Mouse (Mus musculus): Measurements from ENCODE around the gene Galnt10.
"Not testable (repeated sequence)": the region's sequence is repeated elsewhere in the genome, so short reads cannot be mapped to it uniquely, and the experiment has no call there.

The Galnt10 gene

DNA sequence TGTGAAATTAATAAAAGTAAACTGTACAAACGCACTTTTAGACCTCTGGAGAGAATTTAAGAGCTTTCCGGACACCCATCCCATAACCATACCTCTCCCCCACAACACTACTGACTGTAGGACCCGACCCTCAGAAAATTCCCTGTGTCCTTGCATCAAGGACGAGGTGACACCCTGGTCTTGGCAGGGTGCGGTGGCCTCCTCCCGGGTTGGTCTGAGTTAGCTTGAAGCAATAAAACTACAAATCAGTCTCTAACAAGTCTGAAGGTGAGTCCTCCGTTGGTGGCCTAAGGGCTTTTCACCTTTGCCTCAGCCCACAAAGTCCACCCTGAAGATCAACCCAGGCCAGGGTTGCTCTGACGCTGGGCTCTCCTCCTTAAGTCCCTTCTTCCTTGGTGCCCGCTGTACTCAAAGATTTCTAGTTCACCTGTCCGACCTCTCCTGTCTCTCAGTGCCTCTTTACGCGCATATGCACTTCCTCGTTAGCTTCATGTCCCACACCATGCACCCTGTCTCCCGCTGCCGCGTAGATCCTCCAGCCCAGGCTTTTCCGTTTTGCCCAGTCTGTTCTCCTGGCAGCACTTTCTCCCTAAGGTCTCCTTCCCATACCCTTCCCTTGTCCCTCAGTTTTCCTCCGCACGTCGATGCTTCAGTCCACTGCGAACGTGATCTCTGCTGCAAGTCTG is 155.2 kb downstream of the Galnt10 start:
- DNase-seq = no peak

DNA sequence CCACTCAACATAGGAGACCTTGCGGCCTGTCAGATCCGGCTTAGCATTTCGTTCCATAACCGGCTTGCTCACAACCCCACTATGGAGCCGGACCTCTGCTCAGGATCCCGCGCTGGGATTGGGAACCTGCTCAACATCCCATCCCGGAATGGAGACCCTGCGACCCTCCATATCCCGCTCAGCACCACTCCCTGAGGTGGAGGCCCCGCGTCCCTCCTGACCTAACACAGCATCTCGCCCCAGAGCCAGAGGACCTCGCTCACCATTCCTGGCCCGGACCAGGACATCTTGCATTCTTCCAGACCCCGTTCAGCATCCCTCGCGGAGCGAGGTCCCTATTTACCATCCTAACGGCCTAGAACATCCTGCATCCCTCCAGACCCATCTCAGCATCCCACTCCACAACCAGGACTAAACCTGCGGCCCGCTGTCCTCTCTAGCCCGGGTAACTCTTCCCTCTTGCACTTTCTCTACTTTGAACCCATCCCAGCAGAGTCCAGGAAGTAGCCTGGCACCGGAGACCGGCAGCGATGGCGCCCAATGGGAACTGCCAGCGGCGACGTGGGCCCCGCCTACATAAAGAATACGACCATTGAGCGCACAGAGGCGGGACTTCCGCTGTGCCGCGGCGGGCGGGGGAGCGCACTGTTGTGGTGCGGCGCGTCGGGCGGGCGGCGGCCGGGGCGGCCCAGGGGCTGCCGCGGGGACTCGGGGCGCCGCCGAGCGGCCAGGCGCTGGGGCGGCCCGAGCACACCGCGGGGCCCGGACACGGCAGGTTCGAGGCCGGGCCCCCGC is 155.9 kb downstream of the Galnt10 start, which contains the start of gene Sap30l:
Gene Sap30l (plus strand): TSS at position 667 of the 795 bp plus-strand sequence.
- DNase-seq = peak; percentile 98

DNA sequence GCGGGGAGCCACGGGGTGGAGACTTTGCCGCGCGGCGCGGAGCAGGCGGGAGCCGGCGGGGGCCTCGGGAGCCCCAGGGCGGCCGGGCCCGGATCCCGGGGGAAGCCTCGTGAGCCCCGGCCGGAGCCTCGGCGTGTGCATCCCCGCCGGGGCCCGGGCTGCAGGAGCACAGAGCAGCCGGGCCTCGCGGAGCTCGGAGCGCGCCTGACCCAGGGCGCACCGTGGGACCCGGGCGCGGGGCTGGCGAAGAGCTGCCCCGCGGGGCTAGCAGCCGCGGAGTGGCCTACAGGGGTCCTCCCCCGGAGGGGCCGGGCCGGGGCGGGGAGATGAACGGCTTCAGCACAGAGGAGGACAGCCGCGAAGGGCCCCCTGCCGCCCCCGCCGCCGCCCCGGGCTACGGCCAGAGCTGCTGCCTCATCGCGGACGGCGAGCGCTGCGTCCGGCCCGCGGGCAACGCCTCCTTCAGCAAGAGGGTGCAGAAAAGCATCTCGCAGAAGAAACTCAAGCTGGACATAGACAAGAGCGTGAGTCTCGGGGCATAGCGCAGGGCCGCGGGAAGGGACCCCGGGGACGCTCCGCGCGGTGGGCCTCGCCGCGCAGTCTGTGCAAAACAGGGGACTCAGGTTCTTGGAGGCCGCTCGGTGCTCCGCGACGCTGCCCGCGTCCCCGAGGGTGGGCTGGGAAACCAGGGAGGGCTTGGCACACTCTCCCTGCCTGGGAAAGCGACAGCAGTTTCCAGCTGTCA is 156.7 kb downstream of the Galnt10 start:
- DNase-seq = peak; percentile 78

DNA sequence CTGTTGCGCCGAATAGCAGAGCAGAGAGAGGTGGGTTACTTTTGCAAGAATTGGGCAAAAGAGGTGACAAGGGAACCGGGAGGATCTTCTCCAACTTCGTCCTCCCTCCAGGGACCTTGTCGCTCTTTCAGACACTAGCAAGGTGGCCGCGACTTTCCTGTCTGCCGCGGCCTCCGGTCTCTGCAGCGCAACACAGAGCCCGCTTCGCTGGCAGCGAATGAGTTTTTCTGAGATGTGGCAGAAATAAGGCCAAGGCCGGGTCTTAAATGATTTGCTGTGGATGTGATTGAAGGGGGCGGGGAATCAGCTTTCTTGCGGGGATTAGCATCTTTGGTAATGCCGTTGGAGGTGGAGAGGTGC is 157.2 kb downstream of the Galnt10 start:
- no peak for DNase-seq

DNA sequence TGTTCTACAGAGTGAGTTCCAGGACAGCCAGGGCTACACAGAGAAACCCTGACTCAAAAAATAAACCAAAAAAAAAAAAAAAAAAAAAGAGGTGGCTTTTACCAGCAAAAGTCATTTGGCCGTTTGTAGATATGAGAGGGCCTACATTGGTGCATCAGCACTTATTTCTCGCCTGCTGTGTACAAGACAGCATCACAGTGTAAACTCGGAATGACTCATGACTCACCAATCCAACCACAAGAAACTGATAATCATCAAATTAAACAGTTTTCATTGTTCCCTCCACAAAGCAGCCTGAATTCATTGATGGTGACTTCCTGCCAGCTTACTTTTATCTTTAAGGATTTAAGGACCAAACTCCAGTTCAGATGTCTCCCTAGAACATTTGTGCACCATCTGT is 159.8 kb downstream of the Galnt10 start:
- no peak for DNase-seq

DNA sequence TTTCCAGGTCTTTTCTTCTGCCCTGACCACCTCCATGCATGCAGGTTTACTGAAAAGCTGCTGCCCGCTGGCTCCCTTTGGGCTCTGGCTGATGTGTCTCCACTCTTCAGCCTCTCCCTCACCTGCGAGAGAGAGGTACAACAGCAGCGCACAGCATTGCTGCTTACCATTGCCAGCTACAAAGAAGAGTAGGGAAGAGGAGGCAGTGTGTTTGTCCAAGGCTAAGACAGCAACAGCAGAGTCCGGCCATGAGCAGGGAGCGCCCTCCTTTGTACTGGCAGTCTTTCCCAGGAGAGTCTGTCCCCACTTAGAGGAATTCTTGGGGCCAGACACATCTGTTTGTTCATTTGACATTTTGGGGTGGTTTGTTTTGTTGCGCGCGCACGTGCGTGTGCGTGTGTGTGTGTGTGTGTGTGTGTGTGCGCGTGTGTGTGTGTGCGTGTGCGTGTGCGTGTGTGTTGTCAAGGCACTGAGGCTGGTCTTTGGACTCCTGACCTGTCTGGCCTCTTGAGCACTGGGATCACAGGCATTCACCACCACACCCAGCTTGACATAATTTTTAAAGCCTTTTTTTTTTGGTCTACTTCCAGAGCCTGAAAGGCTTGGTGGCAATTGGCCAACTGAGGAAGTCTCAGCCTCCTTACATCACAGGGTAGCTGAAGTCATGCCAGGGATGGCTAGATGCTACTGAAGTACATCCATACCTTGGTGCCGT is 163.9 kb downstream of the Galnt10 start:
- DNase-seq = no peak

DNA sequence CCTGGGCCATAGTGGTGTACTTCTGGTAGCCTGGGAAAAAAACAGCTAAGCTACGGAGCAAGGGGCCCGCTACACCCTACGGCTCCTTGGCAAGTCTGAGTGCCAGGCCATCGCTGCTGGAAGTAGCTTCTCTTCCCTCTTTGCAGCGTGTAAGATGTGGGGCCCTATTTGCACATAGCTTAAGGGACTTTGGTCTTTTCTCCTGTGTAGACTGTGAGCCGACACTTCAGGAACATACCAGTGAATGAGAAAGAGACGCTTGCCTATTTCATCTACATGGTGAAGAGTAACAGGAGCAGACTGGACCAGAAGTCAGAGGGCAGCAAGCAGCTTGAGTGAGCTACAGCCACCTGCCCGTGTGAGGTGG is 164.5 kb downstream of the Galnt10 start:
- DNase-seq = no peak

DNA sequence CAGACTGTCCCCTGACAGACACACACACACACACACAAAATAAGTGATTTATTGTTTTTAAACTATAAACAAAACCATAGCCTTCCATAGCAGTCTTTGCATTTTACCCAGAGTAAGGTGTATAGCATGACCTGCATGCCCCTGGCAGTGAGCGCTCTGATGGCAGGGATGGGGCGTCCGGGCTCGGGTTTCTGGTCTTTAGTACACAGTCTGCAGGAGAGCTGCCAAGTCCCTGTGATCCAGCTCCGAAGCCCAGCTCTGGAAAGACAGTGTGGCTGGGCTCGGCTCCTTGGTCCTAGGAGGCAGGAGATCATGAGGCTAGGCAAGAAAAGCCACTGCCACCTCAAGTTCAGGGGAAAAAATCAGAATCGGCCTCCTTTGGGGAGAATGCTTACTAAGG is 165.8 kb downstream of the Galnt10 start:
- DNase-seq = no peak

DNA sequence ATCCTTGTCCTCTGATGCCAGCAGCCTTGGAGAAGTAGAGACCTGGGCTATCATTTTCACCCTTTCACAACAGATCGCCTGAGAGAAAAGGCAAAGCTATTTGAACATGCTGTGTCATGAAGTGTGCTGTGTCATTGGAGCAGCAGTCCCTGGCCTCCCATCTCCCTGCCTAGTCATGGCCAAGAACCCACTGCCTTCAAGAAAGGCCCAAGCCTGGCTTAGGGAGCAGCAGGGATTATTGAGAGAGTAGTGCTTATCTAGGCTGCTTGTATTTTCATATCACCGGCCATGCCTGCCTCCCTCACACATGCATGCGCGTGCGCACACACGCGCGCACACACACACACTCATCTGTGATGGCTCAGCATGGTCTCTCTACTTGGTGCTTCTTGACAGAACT is 167.0 kb downstream of the Galnt10 start:
- DNase-seq = no peak

DNA sequence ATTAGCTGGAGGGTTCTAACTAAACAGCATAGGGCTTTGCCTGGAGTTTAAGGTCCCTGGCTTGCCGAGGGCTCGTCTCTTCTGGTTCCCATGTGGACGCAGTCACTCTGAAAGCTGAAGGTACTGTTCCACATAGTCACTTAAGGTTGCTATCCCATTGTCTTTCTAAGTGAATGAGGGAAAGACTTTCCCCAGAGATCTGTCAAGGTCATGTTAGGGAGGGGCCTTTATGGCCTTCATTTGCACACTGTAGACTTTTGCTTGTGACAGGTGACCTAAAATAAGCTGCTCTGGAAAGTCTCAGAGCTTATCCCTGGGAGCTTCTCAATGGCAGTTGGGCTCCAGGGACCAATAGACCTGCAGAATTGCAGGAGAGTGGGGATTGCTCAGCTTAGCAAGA is 168.4 kb downstream of the Galnt10 start:
- no peak for DNase-seq

DNA sequence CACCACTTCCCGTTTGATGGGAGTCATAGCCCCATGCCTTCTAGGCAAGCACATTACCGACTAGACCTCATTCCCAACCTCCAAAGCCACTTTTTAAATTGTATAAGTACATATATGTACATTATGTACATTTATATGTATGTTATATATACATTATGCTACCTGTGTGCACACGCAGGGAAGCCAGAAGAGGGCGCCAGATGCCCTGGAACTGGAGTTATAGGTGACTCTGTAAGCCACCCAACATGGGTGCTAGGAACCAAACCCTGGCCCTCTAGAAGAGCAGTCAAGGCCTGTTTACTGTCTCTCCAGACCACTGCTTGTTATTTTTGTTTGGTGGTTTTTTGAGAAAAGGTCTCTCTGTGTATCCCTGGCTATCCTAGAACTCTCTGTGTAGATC is 172.9 kb downstream of the Galnt10 start:
- no peak for DNase-seq

DNA sequence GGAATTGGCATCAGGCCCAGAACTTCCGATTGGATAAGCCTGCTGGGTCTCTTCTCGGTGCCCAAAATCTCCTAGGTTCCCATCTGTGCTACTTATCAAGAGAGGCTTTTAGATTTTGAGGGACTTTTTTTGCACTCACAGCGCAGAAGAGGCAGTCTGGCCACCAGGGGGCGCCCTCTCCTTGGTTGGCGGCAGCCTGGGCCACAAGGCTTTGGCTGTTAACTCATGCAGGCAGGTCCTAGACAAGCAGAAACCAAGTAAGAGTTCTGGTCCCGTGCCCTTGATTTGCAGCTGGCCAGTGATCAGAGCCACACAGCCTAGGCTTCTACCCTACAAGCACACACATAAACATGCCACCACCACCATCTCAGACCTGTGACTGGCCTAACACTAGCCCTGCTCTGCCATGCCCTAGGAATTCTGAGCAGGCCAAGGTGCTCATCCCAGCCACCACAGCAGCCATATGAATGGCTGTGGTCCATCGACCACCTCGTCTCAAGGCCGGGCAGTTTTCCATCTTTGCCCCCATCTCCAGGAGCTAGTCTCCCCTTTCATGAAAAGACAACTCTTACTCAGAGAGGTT is 174.8 kb downstream of the Galnt10 start:
- peak; percentile 88 for DNase-seq

DNA sequence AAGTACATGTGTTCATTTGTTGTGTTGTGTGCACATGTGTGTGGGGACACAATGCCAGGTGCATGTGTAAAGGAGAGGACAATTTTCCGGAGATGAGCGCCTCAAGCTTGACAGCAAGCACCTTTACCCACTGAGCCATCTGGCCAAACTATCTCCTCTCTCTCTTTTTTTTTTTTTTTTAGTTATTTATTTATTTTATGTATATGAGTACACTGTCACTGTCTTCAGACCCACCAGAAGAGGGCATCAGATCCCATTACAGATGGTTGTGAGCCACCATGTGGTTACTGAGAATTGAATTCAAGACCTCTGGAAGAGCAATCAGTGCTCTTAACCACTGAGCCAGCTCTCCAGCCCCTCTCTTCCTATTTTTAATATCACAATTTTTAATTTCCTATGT is 177.9 kb downstream of the Galnt10 start:
- not testable (repeated sequence) for DNase-seq

DNA sequence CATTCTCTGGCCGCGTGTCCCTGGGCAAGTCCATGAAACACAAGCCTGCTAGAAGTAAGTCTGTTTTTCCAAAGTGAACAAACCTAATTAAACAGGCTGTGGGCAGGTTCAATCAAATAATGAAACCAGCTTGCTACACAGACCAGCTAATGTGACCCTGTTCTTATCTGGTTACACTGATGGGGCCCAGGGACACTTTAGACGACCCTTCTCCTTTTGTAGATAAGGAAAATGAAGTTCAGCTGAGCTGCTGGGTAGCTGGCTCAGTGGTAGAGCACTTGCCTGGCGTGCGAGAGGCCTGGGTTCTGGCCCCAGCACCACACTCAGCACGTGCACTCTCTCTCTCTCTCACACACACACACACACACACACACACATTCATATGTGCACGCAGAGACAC is 178.5 kb downstream of the Galnt10 start:
- no peak for DNase-seq

DNA sequence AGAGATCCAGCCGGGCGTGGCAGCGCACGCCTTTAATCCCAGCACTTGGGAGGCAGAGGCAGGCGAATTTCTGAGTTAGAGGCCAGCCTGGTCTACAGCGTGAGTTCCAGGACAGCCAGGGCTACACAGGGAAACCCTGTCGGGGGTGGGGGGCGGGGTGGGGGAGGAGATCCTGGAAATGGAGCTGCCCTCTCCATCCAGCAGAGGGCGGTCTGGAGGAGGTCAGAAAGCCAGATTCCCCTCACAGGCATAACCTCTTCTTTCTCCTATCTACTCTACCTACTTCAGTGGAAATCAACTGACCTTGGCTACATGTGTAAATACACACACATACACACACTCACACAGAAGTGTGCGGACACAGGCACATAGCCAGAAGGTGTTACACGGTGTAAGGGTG is 180.0 kb downstream of the Galnt10 start:
- not testable (repeated sequence) for DNase-seq

DNA sequence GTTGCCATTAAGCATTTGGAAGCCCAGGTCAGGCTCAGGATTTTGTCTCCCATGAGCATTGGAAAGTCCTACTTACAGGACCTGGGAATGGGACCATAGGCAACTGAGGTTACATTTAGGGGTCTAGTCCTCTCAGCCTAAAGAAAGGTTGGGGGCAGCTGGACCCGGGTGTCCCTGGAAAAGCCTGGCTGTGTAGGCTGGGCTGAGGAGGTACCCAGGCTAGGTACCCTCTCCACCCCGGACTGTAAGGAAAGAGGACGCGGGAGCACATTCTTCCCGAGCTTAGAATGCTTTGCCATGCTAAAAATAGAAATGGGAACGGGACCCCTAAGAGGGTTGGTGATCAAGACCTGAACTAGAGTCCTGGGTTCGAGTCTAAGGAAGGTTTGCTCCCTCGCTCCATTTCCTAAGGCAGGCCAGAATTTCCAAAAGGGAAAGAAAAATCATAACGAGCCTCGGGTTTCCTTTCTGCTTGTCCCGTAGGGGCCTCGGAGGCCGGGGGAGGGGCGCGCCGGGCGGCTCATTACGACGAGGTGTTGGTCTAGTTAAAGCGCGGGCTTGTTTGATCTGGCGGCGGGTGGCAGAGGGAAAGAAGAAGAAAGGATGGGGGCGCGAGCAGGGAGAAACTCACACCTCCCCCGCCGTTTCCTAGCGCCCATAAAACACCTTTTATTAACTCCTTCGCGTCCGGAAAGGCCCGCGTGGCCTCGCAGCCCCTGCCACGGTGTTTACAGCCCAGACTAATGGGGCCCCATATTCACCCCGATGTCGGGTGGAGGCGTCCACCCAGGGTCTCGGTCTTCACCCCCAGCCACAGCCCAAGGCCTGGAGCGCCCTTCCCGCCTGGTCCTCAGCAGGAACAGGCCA is 182.0 kb downstream of the Galnt10 start:
- DNase-seq = no peak

DNA sequence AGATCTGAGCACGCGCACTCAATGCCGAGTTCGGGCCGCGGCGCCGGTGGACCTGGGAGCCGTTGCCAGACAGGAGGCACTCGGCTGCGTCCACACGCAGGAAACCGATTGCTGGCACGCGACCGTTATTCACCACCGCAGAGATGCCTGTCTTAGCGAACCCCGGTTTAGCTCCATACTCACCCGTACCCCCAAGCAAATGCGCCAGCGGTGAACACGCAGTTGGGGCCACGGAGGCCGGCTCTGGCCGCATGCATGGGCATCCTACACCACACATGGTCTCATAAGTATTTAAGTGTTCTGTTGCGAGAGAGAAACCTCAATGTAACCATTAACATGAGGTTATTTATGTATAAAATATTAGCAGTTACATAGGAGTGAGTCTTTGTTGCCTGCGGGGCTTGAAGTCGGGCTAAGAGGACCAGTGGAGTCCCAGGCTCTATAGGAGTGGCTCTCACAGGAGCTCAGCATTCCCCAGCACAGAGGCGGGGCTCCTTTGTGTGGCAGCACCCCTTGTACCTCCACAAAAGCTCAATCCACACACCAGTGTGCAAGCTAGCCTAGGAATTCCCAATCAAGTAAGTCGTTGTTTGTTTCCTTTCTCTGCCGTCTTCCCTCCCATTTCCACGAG is 182.8 kb downstream of the Galnt10 start:
- DNase-seq = no peak

DNA sequence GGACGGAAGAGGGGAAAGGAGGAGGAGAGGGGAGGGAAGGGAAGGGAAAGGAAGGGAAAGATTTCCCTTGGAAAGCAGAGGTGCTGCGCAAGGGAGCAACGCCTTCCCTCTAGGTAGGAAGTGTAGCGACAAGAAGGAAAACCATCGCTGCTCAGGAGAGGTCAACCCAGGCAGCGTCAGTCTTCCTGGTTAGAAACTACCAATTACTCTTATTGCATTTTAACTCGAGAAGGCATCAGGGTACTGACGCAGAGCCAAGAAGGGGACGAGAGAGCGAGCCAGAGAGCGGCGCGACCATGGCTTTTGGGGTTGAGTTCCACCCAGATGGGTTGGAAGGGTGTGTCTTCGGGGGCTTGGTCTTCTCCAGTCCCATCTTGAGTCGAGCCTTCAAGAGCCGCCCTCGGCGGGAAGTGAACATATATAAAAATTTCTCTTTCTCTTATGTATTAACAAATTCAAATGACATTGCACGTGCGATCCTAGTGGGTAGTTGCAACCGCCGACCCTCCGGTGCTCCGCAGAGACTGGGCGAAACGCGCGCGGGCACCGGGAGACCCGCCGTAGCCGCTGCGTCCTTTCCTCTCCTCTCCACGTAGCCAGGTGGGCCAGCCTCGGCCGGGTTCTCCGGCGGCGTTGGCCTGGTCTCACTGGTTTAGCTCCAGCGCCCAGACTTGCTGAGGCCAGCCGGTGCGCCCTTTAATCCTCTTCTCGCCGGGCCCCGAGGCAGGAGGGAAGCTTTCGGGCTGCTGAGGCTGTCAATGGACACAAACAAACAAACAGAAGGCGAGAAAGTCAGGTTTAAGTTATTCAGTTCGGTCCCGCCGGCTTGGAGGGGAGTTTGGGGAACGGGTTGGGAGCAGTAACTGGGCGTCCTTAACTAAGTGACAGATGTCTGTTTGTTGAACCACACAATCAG is 184.0 kb downstream of the Galnt10 start:
- DNase-seq = no peak

DNA sequence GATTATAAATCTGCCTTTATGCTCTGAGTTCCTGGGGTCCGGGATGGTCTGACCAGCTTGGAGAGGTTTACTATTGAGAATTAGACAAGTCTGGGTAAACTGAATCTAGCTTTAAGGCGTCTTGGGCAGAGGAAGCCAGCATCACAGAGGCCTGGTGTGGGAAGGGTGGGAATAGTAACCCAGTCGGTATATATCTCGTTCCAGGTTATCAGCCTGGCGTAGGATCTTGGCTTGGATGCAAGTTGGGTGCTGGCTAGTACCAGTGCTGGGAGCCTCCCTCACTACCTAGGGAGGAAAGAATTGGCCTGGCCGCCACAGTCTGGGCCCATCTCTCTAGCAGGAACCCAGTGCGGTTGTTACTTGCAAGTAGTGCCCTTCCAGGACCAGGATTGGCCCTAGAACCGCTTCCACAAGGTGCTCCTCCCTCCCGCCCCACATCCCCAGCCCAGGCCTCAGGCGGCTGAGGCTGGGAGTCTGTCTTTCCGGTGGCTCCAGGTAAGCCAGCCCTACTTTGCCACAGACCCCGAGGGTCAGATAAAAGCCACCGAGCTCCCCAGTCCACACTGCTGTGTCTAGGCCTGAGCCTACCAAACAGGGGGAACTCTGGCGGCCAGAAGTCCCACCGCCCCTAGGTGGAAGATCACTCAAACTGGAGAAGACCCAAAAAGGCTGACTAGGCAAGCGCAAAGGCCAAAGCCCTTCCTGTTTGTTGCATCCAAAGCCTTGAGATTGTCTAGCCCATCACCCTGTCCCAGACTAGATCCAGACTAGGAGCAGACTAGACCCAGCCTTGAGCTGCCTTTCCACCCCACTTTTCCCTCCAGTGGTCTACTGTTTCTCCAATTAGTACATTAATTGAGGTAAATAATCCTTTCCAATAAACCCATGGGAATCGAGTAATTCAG is 184.9 kb downstream of the Galnt10 start:
- no peak for DNase-seq
